11 mouse cellular contexts compared by ENCODE assay signal in genomic region chr2:161004338-161004737, GRCm38 (mm10).
DNase-seq lines count a peak whose midpoint lies in the region; ATAC-seq lines count a peak whose summit lies in the region.
"Had no signal": no experiment of that assay in that cellular context is flagged by ENCODE, and none has a peak within 500 bp of the region (broad histone marks: within the 10 kb centered on the region; RNA-seq: fewer than 3 reads in every experiment).

No protein-coding gene starts in this region.

- peak overlapping the region; percentile 54; the same call in 1 of the 2 replicates for H3K27ac ChIP-seq in heart, embryonic 13.5 days (replicated peaks)
- no peak overlapping the region for H3K27ac ChIP-seq in liver, embryonic 15.5 days (replicated peaks)
- H3K27ac ChIP-seq in midbrain, embryonic 11.5 days (ENCODE audit: low read depth, low read length), result no peak overlapping the region
- H3K27ac ChIP-seq: limb, embryonic 12.5 days had no signal

- intact Hi-C loops in heart, postnatal 25 days (cut with DNase I), result loop anchor here (5.0 kb wide), 1 partner anchor 47 kb away; no protein-coding TSS in a partner anchor
- intact Hi-C loops in left cerebral cortex, postnatal 4 days (cut with DNase I), result no loop called here

- no peak overlapping the region for H3K4me2 ChIP-seq in heart, embryonic 13.5 days
- H3K4me2 ChIP-seq in liver, embryonic 15.5 days, result no peak overlapping the region
- no peak overlapping the region for H3K4me2 ChIP-seq in midbrain, embryonic 11.5 days
- H3K4me2 ChIP-seq: limb, embryonic 12.5 days had no signal

- no peaks in the 10 kb centered on the region for H3K9me3 ChIP-seq in heart, embryonic 13.5 days
- H3K9me3 ChIP-seq in liver, embryonic 15.5 days (replicated peaks), result no peaks in the 10 kb centered on the region
- no peaks in the 10 kb centered on the region for H3K9me3 ChIP-seq in midbrain, embryonic 11.5 days (ENCODE audit: control insufficient read depth, low read length)
- H3K9me3 ChIP-seq: limb, embryonic 12.5 days had no signal

- peaks cover 47% of the 10 kb centered on the region for H3K36me3 ChIP-seq in heart, embryonic 13.5 days
- peaks cover 3% of the 10 kb centered on the region; the same call in 1 of the 2 replicates for H3K36me3 ChIP-seq in liver, embryonic 15.5 days (replicated peaks)
- H3K36me3 ChIP-seq in midbrain, embryonic 11.5 days (ENCODE audit: control insufficient read depth, insufficient read depth, low read length), result peaks cover 3% of the 10 kb centered on the region

- no peak overlapping the region for H3K4me3 ChIP-seq in heart, embryonic 13.5 days
- no peak overlapping the region for H3K4me3 ChIP-seq in liver, embryonic 15.5 days (replicated peaks)
- H3K4me3 ChIP-seq in midbrain, embryonic 11.5 days (ENCODE audit: low read depth, low read length), result no peak overlapping the region
- H3K4me3 ChIP-seq: limb, embryonic 12.5 days had no signal

- ATAC-seq in heart, embryonic 13.5 days (ENCODE audit: extremely low read depth, insufficient number of reproducible peaks, low FRiP score, low TSS enrichment), result peak; percentile 68; the same call in 1 of the 2 replicates
- peak; percentile 73 for ATAC-seq in liver, embryonic 15.5 days (ENCODE audit: insufficient read depth)
- ATAC-seq in megakaryocyte-erythroid progenitor cell, adult 5-6 weeks (replicated peaks; ENCODE audit: low FRiP score, low TSS enrichment, poor library complexity, severe bottlenecking), result peak; percentile 99
- ATAC-seq in midbrain, embryonic 11.5 days (ENCODE audit: low FRiP score), result no peak

- 50% methylated on average over 3 of the region's 3 CpGs for WGBS in heart, embryonic 13.5 days
- WGBS in liver, embryonic 15.5 days (ENCODE audit: insufficient replicate concordance), result 38% methylated on average over 3 of the region's 3 CpGs
- WGBS in midbrain, embryonic 11.5 days, result 86% methylated on average over 3 of the region's 3 CpGs

- H3K27me3 ChIP-seq in heart, embryonic 13.5 days (replicated peaks), result no peaks in the 10 kb centered on the region
- H3K27me3 ChIP-seq in liver, embryonic 15.5 days, result no peaks in the 10 kb centered on the region
- H3K27me3 ChIP-seq in midbrain, embryonic 11.5 days (ENCODE audit: control insufficient read depth, insufficient read depth, low read length), result no peaks in the 10 kb centered on the region
- H3K27me3 ChIP-seq: limb, embryonic 12.5 days had no signal

- DNase-seq in heart, adult 11 months, result peak; percentile 96
- DNase-seq in heart, postnatal 25 days (ENCODE audit: low spot score), result no peak
- DNase-seq in thymus, postnatal 10 days (ENCODE audit: low spot score in 2 of 2), result no peak
- no peak for DNase-seq in midbrain, embryonic 11.5 days (ENCODE audit: low spot score, missing footprints)
- DNase-seq in left cerebral cortex, postnatal 4 days, result no peak
- DNase-seq: B cell, adult 2 months; cerebellum, adult 9-11 months had no signal

- peaks cover 13% of the 10 kb centered on the region for H3K4me1 ChIP-seq in heart, embryonic 13.5 days
- no peaks in the 10 kb centered on the region for H3K4me1 ChIP-seq in liver, embryonic 15.5 days (replicated peaks)
- no peaks in the 10 kb centered on the region for H3K4me1 ChIP-seq in midbrain, embryonic 11.5 days (ENCODE audit: control insufficient read depth, insufficient read depth, low read length)
- H3K4me1 ChIP-seq: limb, embryonic 12.5 days had no signal

- no peak overlapping the region for H3K9ac ChIP-seq in heart, embryonic 13.5 days
- no peak overlapping the region for H3K9ac ChIP-seq in liver, embryonic 15.5 days
- no peak overlapping the region for H3K9ac ChIP-seq in midbrain, embryonic 11.5 days (ENCODE audit: low read length)
- H3K9ac ChIP-seq: limb, embryonic 12.5 days had no signal
